Mouse (Mus musculus) thymus, postnatal 14 days (tissue): Measurements from ENCODE around the gene Thbs1.

Experiments used
- DNase-seq: peaks from one replicate; pipeline ENCODE4 v3.0.0; 2021

Gene Thbs1

GRCm38 (mm10) chr2:118111488-118112131 is at the start of gene Thbs1:
TSS of gene Thbs1 (plus strand) at chr2:118111876.
- DNase-seq, result peak; percentile 42

DNA sequence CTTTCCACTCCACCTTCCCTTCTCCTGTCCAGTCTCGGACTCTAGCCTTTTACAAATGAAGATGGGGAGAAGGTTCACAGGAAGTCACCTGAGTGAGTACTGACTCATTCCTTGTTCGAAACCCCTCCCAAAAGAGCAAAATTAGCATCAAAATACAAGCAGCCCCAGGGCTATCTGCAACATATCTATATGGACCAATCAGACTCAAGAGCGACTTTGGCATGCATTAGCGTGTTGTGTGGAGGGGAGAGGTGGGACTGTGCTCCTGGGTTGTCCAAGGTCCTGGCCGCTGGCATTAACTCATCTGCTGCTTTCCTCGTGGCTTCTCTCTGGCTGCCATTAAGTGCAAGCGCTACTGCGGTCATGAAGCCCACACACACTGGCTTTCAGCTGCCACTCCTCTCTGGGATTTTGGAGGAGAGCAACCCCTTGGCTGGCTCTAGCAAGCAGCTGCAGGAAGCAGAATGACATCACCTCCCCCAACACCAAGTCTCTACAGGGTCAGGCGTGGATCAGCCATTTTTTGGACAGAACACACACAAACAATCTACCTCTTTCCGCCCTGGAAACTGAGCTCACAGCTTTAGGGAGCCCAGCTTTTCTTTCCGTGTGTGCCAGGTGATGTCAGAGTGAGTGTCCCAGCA is 47.4 kb upstream of the Thbs1 start:
- DNase-seq, result no peak

- no peak for DNase-seq
Measured at GRCm38 (mm10) chr2:118066065-118066770, 45.5 kb upstream of the Thbs1 start.

DNA sequence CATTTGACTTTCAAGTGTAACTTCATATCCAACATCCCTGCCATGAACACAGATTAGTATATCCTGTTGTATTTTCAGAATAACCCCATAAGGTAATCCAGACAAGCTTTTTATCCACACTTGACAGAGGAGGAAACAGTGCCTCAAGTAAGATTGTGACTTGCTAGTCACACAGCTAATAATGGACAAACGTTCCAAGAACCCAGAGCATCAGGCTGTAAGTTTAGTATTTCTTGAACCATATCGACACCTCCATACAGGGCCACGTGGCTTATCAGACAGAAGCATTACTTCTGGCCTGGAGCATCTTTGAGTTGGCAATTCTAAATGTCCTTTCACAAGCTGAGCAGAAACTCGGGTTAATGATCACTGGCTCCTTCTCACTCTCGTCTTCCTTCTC is 41.7 kb upstream of the Thbs1 start:
- no peak for DNase-seq

DNA sequence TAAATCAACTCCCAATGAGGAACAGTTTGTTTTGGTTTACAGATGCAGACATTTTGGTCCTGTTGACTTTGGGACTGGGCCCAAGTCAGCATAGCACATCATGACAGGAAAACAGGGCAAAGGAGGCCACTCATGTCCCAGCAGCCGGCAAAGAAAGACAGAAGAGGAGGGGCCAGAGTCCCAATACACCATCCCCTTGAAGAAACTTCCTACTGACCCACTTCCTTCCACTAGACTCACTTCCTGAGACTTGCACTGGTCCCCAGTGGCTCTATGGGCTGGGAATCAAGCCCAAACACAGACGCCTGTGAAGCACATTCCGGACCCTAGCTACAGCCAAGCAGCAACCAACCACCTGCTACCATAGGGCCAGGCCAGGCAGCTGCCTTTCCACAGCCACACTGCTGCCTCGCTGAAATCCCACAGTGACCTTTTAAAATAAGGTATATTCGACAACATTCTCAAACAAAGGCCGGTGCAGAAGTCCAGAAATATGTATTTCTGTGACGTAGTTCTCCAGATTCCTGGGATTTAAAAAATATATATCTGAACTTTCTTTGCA is 38.8 kb upstream of the Thbs1 start:
- DNase-seq, result no peak

- no peak for DNase-seq
Measured at GRCm38 (mm10) chr2:118074030-118074429, 37.6 kb upstream of the Thbs1 start.

GRCm38 (mm10) chr2:118075165-118075564 is 36.5 kb upstream of the Thbs1 start:
- DNase-seq, result no peak

DNA sequence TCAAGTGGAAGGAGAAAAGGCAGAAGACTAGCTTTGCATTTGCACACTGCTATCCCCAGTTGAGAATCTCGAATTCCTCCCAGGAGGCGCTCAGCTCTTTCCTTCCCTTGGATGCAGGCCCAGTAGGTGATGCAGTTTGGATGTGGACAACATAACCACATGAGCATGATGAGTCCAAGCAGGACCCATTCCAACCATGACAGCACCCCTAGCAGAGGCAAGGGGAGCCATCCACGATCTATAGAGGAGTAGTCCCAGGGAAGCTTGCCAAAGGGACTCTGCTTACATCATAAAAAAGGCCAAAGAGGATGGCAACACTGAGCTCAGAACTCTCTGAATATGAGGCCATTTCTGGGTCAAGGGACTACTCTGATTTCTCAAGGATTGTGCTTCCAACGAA is 32.5 kb upstream of the Thbs1 start:
- DNase-seq, result no peak

DNA sequence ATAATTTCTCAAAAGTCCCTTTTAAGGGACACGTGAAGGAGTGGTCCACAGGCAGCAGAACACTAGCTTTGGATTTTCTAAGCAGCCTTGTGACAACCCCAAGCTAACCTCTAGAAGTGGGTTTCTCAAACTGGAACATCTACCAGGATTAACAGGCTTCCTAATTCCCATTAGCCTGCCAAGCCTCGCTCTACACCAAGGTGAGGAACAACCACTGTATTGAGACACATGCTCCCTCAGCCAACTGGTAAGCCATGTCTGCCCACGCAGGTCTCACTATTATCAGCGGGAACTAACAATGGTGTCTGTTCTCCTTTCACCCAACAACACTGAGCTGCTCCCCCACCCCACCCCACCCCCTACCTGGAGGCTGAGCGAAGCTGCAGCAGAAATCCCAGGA is 30.1 kb upstream of the Thbs1 start:
- DNase-seq, result no peak

GRCm38 (mm10) chr2:118083652-118084051 is 28.0 kb upstream of the Thbs1 start:
- DNase-seq, result no peak

DNA sequence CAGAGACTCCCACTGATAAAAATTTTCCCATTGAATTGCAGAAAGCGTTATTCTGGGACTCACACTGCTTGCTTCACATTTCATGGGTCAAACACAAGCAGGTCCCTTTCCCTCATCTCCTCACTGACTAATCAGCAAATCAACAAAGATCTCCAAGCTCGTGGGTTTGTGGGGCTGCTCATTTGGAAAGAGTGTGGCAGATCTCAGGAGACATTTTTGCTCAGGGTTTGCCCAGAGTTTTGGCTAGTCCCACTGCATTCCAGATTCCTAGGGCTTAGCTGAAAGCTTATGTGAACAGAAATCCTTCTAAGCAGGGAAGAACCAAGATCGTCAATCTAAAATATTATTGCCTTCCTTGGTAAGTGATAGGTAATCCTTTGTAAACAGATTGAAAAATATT is 27.0 kb upstream of the Thbs1 start:
- no peak for DNase-seq

DNA sequence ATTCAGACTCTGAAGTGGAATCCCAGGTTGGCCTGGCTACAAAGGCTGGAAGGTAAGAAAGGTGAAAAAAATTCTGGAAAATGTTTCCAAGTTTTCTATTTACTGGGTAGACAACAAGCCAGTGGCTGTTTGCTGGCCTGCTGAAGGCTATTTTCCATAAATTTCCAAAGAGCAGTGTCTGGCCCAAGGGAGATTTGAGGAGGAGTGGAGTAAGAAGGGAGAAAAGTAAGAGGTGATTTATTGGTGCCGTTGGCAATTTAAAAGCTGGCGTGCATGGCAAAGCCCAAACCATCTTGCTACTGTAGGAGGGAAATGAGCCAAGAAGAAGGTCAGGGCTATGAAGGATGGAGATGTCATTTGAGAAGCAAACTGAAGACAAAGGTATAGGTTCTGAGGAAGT is 26.0 kb upstream of the Thbs1 start:
- DNase-seq, result no peak

GRCm38 (mm10) chr2:118087044-118087726 is 24.5 kb upstream of the Thbs1 start:
- DNase-seq, result no peak

GRCm38 (mm10) chr2:118091226-118091625 is 20.4 kb upstream of the Thbs1 start:
- DNase-seq, result no peak

DNA sequence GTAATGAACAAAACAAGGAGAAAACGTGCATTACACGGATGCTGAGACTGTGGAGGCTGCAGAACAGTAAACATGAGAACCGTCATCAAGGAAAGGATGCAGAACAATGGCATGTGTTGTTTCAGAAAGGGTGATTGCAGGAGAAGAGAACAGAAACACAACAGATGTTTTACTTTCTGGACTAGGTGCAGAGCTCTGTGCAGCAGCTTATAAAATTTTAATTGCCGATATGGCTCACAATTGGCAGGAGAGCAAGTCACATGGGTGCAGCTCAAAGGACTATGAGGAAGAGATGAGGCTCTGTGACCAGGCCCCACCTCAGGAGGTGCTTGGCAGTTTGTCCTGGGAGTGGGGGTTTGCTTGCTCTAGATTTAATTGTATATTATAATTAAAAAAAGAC is 12.6 kb upstream of the Thbs1 start:
- no peak for DNase-seq

GRCm38 (mm10) chr2:118102169-118102568 is 9.5 kb upstream of the Thbs1 start:
- DNase-seq, result no peak

DNA sequence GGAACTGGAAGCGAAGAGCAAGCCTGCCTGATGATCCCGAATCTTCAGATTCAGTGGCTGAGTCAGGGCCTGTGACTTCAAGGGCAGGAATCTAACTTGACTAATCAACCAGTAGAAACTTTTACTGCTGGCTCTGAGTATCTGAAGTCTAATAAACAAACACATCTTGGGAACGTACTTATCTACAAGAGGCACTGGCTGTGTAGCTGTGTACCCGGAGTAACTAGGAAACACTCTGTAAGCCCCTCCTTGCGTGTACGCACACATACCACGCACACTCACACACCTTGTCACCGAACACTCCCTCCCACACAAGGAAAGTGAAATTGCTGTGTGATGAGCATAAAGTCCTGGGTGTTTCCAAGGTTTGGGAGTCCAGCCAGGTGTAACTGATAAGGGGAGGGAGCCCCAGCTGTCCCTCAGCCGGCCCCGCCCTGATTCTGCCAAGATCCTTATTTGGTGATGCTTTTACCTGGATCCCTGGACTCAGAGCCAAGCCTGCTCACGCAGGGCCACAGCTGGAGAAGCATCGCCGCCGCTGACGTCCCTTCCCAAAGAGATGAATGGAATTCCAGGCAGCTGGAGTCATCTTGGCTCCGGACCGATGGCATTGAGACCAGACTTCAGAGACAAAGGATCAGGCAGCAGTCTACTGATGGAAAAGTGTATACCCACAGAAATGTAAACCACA is 1.3 kb upstream of the Thbs1 start:
- DNase-seq, result no peak

GRCm38 (mm10) chr2:118111116-118111487 is 574 bp upstream of the Thbs1 start:
- DNase-seq, result peak; percentile 67

- DNase-seq, result no peak
Measured at GRCm38 (mm10) chr2:118112438-118112837, 762 bp downstream of the Thbs1 start.

DNA sequence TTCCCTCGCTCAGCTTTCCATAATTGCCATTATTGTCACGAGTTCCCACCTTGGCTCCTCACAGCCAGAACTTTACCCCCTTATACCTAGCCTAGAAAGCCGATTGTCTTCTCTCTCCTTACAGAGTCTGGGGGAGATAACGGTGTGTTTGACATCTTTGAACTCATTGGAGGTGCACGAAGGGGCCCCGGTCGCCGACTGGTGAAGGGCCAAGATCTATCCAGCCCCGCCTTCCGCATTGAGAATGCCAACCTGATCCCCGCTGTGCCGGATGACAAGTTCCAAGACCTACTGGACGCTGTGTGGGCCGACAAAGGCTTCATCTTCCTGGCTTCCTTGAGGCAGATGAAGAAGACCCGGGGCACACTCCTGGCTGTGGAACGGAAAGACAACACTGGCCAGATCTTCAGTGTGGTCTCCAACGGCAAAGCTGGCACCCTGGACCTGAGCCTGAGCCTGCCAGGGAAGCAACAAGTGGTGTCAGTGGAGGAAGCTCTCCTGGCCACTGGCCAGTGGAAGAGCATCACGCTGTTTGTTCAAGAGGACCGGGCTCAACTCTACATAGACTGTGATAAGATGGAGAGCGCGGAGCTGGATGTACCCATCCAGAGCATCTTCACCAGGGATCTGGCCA is 1.3 kb downstream of the Thbs1 start:
- no peak for DNase-seq

GRCm38 (mm10) chr2:118113808-118114524 is 2.3 kb downstream of the Thbs1 start:
- DNase-seq, result peak; percentile 6

- no peak for DNase-seq
Measured at GRCm38 (mm10) chr2:118114671-118115070, 3.0 kb downstream of the Thbs1 start.
